Mouse (Mus musculus): Measurements from ENCODE around the gene Exoc3l4.

DNA sequence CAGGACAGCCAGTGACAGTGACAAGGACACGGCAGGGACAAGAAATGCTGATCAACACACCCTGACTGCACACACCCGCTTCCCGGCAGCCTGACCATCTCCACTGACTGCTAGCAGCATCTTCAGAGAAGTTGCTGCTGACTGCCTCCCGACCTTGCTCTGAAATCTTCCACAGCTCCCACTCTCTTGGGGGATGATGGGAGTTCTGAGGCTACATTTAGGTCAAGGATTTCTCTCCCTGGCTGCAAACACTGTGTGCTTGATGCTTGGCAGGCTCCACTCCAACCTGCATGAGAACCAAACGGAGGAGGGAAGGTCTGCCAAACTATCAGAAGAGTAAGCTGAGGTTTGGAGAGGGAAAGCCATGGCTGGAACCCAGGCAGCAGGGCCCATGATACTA is 19.8 kb upstream of the Exoc3l4 start:
- TF ChIP-seq CTCF (IDR thresholded peaks at IDR 0.05; ENCODE audit: low read depth) (no peak), EP300 (optimal IDR thresholded peaks at IDR 0.05) (no peak)

Data from stomach, postnatal 0 days (tissue).